Mouse (Mus musculus) stomach, postnatal 0 days (tissue): ENCODE measurements at regions not wholly inside any gene's neighbourhood (a gene's known extent, or its start where the extent isn't known, plus 50 kb on each side); places are given as distances from the start of the nearest gene placed in this dataset.

Source experiments
- CTCF ChIP-seq: IDR thresholded peaks from 2 replicates; pipeline ENCODE4 v1.5.1; 2016; ENCODE audit warnings: antibody characterized with exemption, low read depth, mild to moderate bottlenecking, moderate library complexity
- EP300 ChIP-seq: optimal IDR thresholded peaks from 2 replicates; pipeline ENCODE3; 2016; ENCODE audit warnings: antibody characterized with exemption

- TF ChIP-seq CTCF, result no peak
- TF ChIP-seq EP300, result no peak
These were observed 448.9 kb upstream of the Zdhhc25 start for GRCm38 (mm10) chr15:88151199-88151598.
